In genomic region chr15:97001416-97001815, GRCm38 (mm10) we compare ENCODE assay signal across 10 mouse cellular contexts. TPM values are rescaled to one million over a fixed set of nuclear protein-coding genes. Genes with fewer than 3 reads are reported as not detected.
DNase-seq lines count a peak whose midpoint lies in the region; ATAC-seq and TF ChIP-seq lines count a peak whose summit lies in the region.
"Had no signal": no experiment of that assay in that cellular context is flagged by ENCODE, and none has a peak within 500 bp of the region (broad histone marks: within the 10 kb centered on the region; RNA-seq: fewer than 3 reads in every experiment).

No protein-coding gene starts in this region.

- H3K36me3 ChIP-seq in heart, embryonic 11.5 days (ENCODE audit: control insufficient read depth, insufficient read depth, low read length) = no peaks in the 10 kb centered on the region
- no peaks in the 10 kb centered on the region for H3K36me3 ChIP-seq in midbrain, embryonic 11.5 days (ENCODE audit: control insufficient read depth, insufficient read depth, low read length)
- no peaks in the 10 kb centered on the region for H3K36me3 ChIP-seq in midbrain, embryonic 15.5 days (replicated peaks)
- no peaks in the 10 kb centered on the region for H3K36me3 ChIP-seq in intestine, postnatal 0 days (ENCODE audit: control insufficient read depth, insufficient read depth)
- H3K36me3 ChIP-seq in neural tube, embryonic 12.5 days = no peaks in the 10 kb centered on the region
- H3K36me3 ChIP-seq: neural tube, embryonic 13.5 days had no signal

- H3K9ac ChIP-seq in heart, embryonic 11.5 days (ENCODE audit: low read depth, low read length) = peak overlapping the region; percentile 49; the same call in 1 of the 2 replicates
- no peak overlapping the region for H3K9ac ChIP-seq in midbrain, embryonic 11.5 days (ENCODE audit: low read length)
- no peak overlapping the region for H3K9ac ChIP-seq in midbrain, embryonic 15.5 days
- H3K9ac ChIP-seq in intestine, postnatal 0 days (ENCODE audit: low read depth, low read length) = no peak overlapping the region
- no peak overlapping the region for H3K9ac ChIP-seq in neural tube, embryonic 12.5 days
- H3K9ac ChIP-seq: neural tube, embryonic 13.5 days had no signal

- DNase-seq in heart, adult 11 months = no peak
- DNase-seq in midbrain, embryonic 11.5 days (ENCODE audit: low spot score, missing footprints) = peak; percentile 85
- no peak for DNase-seq in frontal cortex, postnatal 14 days (ENCODE audit: low spot score in 2 of 2)
- DNase-seq in frontal cortex, postnatal 36 days (ENCODE audit: low spot score in 2 of 2) = no peak
- DNase-seq: cerebellum, adult 11-12 months had no signal

- WGBS in heart, embryonic 11.5 days (ENCODE audit: insufficient replicate concordance) = 42% methylated on average over 12 of the region's 12 CpGs
- 68% methylated on average over 12 of the region's 12 CpGs for WGBS in midbrain, embryonic 11.5 days
- WGBS in midbrain, embryonic 15.5 days = 68% methylated on average over 12 of the region's 12 CpGs
- WGBS in intestine, postnatal 0 days = 67% methylated on average over 12 of the region's 12 CpGs
- 57% methylated on average over 12 of the region's 12 CpGs for WGBS in neural tube, embryonic 12.5 days

- no peak for ATAC-seq in heart, embryonic 11.5 days (replicated peaks; ENCODE audit: insufficient number of reproducible peaks, low FRiP score, low TSS enrichment)
- ATAC-seq in midbrain, embryonic 11.5 days (ENCODE audit: low FRiP score) = no peak
- ATAC-seq in midbrain, embryonic 15.5 days (replicated peaks) = no peak
- no peak for ATAC-seq in intestine, postnatal 0 days
- no peak for ATAC-seq in neural tube, embryonic 12.5 days (ENCODE audit: low FRiP score, low read depth)

- no peaks in the 10 kb centered on the region for H3K27me3 ChIP-seq in heart, embryonic 11.5 days (ENCODE audit: control insufficient read depth, insufficient read depth, low read length)
- H3K27me3 ChIP-seq in midbrain, embryonic 11.5 days (ENCODE audit: control insufficient read depth, insufficient read depth, low read length) = no peaks in the 10 kb centered on the region
- H3K27me3 ChIP-seq in midbrain, embryonic 15.5 days (replicated peaks) = no peaks in the 10 kb centered on the region
- no peaks in the 10 kb centered on the region for H3K27me3 ChIP-seq in intestine, postnatal 0 days (replicated peaks; ENCODE audit: control insufficient read depth, insufficient read depth, low read length)
- no peaks in the 10 kb centered on the region for H3K27me3 ChIP-seq in neural tube, embryonic 12.5 days (replicated peaks)
- H3K27me3 ChIP-seq: neural tube, embryonic 13.5 days had no signal

- no peak for TF ChIP-seq CTCF in intestine, postnatal 0 days (IDR thresholded peaks at IDR 0.05; ENCODE audit: low read depth)

- H3K9me3 ChIP-seq in heart, embryonic 11.5 days (replicated peaks; ENCODE audit: control insufficient read depth, low read length) = no peaks in the 10 kb centered on the region
- H3K9me3 ChIP-seq in midbrain, embryonic 11.5 days (ENCODE audit: control insufficient read depth, low read length) = no peaks in the 10 kb centered on the region
- no peaks in the 10 kb centered on the region for H3K9me3 ChIP-seq in midbrain, embryonic 15.5 days
- no peaks in the 10 kb centered on the region for H3K9me3 ChIP-seq in intestine, postnatal 0 days (ENCODE audit: control insufficient read depth)
- no peaks in the 10 kb centered on the region for H3K9me3 ChIP-seq in neural tube, embryonic 12.5 days
- H3K9me3 ChIP-seq: neural tube, embryonic 13.5 days had no signal

- peaks cover 47% of the 10 kb centered on the region for H3K4me1 ChIP-seq in heart, embryonic 11.5 days (ENCODE audit: control insufficient read depth, insufficient read depth, low read length)
- H3K4me1 ChIP-seq in midbrain, embryonic 11.5 days (ENCODE audit: control insufficient read depth, insufficient read depth, low read length) = no peaks in the 10 kb centered on the region
- H3K4me1 ChIP-seq in midbrain, embryonic 15.5 days = no peaks in the 10 kb centered on the region
- H3K4me1 ChIP-seq in intestine, postnatal 0 days (replicated peaks; ENCODE audit: control insufficient read depth, insufficient read depth, low read length) = 0 out of 2 replicates have a peak, but pooled peaks cover 5% of the 10 kb centered on the region
- no peaks in the 10 kb centered on the region for H3K4me1 ChIP-seq in neural tube, embryonic 12.5 days

- H3K27ac ChIP-seq in heart, embryonic 11.5 days (ENCODE audit: low read depth, low read length) = peak overlapping the region; percentile 89
- H3K27ac ChIP-seq in midbrain, embryonic 11.5 days (ENCODE audit: low read depth, low read length) = no peak overlapping the region
- no peak overlapping the region for H3K27ac ChIP-seq in midbrain, embryonic 15.5 days
- no peak overlapping the region for H3K27ac ChIP-seq in intestine, postnatal 0 days (ENCODE audit: low read depth, low read length)
- no peak overlapping the region for H3K27ac ChIP-seq in neural tube, embryonic 12.5 days

- no peak overlapping the region for H3K4me2 ChIP-seq in heart, embryonic 11.5 days
- no peak overlapping the region for H3K4me2 ChIP-seq in midbrain, embryonic 11.5 days
- no peak overlapping the region for H3K4me2 ChIP-seq in midbrain, embryonic 15.5 days
- peak overlapping the region; percentile 17; the same call in 1 of the 2 replicates for H3K4me2 ChIP-seq in intestine, postnatal 0 days (replicated peaks; ENCODE audit: low read depth)
- H3K4me2 ChIP-seq in neural tube, embryonic 12.5 days (replicated peaks) = 0 out of 2 replicates have a peak overlapping the region, but pooled peaks have one; percentile 3
- H3K4me2 ChIP-seq: neural tube, embryonic 13.5 days had no signal

- H3K4me3 ChIP-seq in heart, embryonic 11.5 days (ENCODE audit: low read depth, low read length) = no peak overlapping the region
- no peak overlapping the region for H3K4me3 ChIP-seq in midbrain, embryonic 11.5 days (ENCODE audit: low read depth, low read length)
- H3K4me3 ChIP-seq in midbrain, embryonic 15.5 days = no peak overlapping the region
- no peak overlapping the region for H3K4me3 ChIP-seq in intestine, postnatal 0 days (ENCODE audit: low read depth, low read length)
- no peak overlapping the region for H3K4me3 ChIP-seq in neural tube, embryonic 12.5 days
- H3K4me3 ChIP-seq: neural tube, embryonic 13.5 days had no signal

RNA-seq across cellular contexts. Expression of gene Slc38a4, which starts 54.3 kb away (rescaled TPM):
- 177 and 185 TPM in 2 replicates for polyA plus RNA-seq in heart, embryonic 11.5 days (2014; fragmentation: Nextera tagmentation; extraction: Ambion mirVana)
- 20.9 and 25.3 TPM in 2 replicates for polyA plus RNA-seq in midbrain, embryonic 11.5 days (2014; fragmentation: Nextera tagmentation; extraction: Ambion mirVana)
- polyA plus RNA-seq in midbrain, embryonic 15.5 days (2015; fragmentation: Nextera tagmentation; extraction: Ambion mirVana) = 4.1 TPM in 2 replicates
- polyA plus RNA-seq in intestine, postnatal 0 days (2015; fragmentation: Nextera tagmentation; extraction: Ambion mirVana) = 8.8 and 11.4 TPM in 2 replicates
- polyA plus RNA-seq in neural tube, embryonic 12.5 days (2016; fragmentation: Nextera tagmentation; extraction: Ambion mirVana) = 23.1 and 25.1 TPM in 2 replicates

Comparison
In these comparisons a context has a peak if more than half of its experiments do, and no peak if none do; other contexts are left out.
1. H3K4me2 ChIP-seq: peak in intestine, postnatal 0 days (single experiment) and neural tube, embryonic 12.5 days (single experiment); none in heart, embryonic 11.5 days (single experiment), midbrain, embryonic 11.5 days (single experiment) and midbrain, embryonic 15.5 days (single experiment).